Mouse (Mus musculus) ES-Bruce4 (cell line): ENCODE results near the gene Pgm1. TPM values are rescaled to one million over a fixed set of nuclear protein-coding genes. Genes with fewer than 3 reads are reported as not detected.
A peak's percentile ranks its signal among the peaks of the same experiment; 100 is the strongest.

Experiments
- H3K27ac ChIP-seq: 2 replicates; pipeline ENCODE4 v1.5.1; 2012; ENCODE audit warnings: low read length, inconsistent platforms; ENCODE audit not compliant: insufficient read depth
- H3K27me3 ChIP-seq: 2 replicates; pipeline ENCODE4 v1.6.1; 2012; ENCODE audit warnings: mild to moderate bottlenecking, low read length, inconsistent platforms; ENCODE audit not compliant: control insufficient read depth, poor library complexity, insufficient read depth, severe bottlenecking
- H3K36me3 ChIP-seq: 2 replicates; pipeline ENCODE4 v1.6.1; 2012; ENCODE audit warnings: inconsistent platforms, mild to moderate bottlenecking, low read length, moderate library complexity; ENCODE audit not compliant: control insufficient read depth, poor library complexity, insufficient read depth, severe bottlenecking
- H3K4me1 ChIP-seq: one replicate; pipeline ENCODE4 v1.8.1; 2011; ENCODE audit warnings: low read length; ENCODE audit not compliant: control insufficient read depth, insufficient read depth
- H3K4me3 ChIP-seq: 2 replicates; pipeline ENCODE4 v1.5.1; 2011; ENCODE audit warnings: low read depth, mild to moderate bottlenecking, low read length
- H3K9ac ChIP-seq: 2 replicates; pipeline ENCODE4 v1.6.1; 2012; ENCODE audit warnings: low read depth, mild to moderate bottlenecking, inconsistent platforms; ENCODE audit not compliant: poor library complexity, severe bottlenecking
- H3K9me3 ChIP-seq: replicated peaks from 2 replicates; pipeline ENCODE4 v1.6.1; 2012; ENCODE audit warnings: mild to moderate bottlenecking, low read length, inconsistent platforms; ENCODE audit not compliant: control insufficient read depth, poor library complexity, insufficient read depth, severe bottlenecking
- CTCF ChIP-seq: IDR thresholded peaks from one replicate; pipeline ENCODE4 v1.8.1; 2011; ENCODE audit warnings: low read depth, low read length
- EP300 ChIP-seq: IDR thresholded peaks from 2 replicates; pipeline ENCODE4 v1.6.1; 2011; ENCODE audit warnings: low read depth, low read length; ENCODE audit not compliant: insufficient read depth
- POLR2A ChIP-seq: IDR thresholded peaks from one replicate; pipeline ENCODE4 v1.8.1; 2011; ENCODE audit warnings: low read length; ENCODE audit not compliant: insufficient read depth
- polyA plus RNA-seq: library from polyadenylated mRNA; stranded (reverse); fragments of >200 nt; gene quantifications from 2 replicates; pipeline ENCODE4 v1.2.4, GENCODE M21; 2011; ENCODE audit warnings: low read depth; ENCODE audit not compliant: missing spikeins, insufficient read depth, insufficient read length

The Pgm1 gene
- polyA plus RNA-seq, 1 experiment, result 39.0 TPM

DNA sequence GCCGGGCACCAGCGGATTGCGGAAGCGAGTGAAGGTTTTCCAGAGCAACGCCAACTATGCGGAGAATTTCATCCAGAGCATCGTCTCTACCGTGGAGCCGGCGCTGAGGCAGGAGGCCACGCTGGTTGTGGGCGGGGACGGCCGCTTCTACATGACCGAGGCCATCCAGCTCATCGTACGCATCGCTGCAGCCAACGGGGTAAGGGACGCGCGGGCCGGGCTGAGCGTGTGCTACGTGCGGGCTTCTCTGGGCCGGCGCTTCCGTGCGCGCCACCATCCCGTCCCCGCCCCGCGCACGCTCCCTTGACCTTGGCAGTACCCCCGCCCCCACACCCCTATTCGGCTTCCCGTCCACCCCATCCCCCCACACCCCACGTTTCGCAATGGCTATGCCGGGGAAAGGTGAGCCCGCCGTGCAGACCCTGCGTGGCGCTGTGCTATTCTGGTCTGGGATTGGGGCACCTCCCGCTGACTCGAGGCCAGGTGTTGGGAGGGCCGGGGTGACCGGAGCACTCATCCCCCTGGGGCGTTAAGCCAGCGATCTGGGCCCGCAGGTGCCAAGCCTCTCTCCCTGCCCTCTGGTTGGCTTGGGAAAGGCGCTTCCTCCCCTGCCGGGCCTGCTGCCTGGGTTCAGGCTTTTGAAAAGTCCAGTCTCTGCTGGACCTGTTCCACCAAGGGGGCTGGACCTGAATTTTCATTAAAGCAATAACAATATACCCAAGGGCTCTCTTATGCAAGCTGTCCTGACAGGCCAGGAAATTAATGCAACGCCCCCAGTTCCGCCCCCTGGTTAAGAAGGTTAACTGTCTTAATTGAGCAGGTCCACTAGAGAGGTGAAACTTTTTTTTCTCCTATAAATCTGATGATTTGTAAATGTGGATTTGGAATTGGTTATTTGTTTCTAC, 651 bp downstream of the Pgm1 start, which contains the start of gene Itgb3bp:
Gene Itgb3bp, minus strand, starts transcription at position 201 of the 905 bp plus-strand sequence.
- peak within 1 kb of the TSS; percentile 34 for H3K9ac ChIP-seq
- H3K4me1 ChIP-seq, result peaks cover 2% of the 10 kb centered on the region
- H3K9me3 ChIP-seq, result no peaks in the 10 kb centered on the region
- no peak within 1 kb of the TSS for H3K27ac ChIP-seq
- H3K4me3 ChIP-seq, result peak within 1 kb of the TSS; percentile 96
- TF ChIP-seq EP300 (no peak), POLR2A (no peak), CTCF (no peak)
- H3K36me3 ChIP-seq, result no peaks in the 10 kb centered on the region
- no peaks in the 10 kb centered on the region for H3K27me3 ChIP-seq

DNA sequence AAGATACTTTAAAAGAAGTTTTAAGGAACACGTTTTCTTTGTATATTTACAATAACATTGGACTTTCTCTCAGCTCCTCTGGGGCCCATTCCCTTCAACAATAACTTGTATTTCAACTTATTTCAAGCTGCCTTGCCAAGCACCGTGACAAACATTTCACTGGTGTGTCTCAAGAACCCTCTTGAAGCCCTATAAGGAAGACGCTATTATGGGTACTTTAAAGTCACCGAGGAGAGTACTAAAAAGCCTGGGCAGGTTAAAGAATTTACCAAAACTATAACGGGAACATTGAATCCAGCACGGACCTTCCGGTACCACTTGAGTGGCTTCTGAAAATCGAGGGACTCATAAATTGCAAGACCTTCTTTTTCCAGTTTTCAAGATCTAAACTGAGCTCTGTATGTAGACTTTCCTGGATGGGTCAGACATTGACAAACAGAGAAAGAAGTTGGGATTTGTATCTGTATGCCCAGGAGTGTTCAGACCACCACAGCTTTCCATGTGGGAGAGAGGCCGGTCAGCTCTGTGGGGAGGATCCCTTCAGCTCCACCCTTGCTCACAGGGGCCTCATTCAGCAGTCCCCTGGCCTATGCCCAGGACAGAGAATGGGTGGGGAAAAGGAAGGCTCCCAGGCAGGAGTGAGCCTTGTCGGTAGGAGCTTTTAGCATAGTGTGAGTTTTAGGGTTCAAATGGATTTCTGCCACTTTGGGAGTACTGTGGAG, 1.5 kb downstream of the Pgm1 start:
- Histone ChIP-seq H3K27ac (no peak overlapping the region), H3K4me1 (peaks cover 2% of the 10 kb centered on the region), H3K9me3 (no peaks in the 10 kb centered on the region), H3K27me3 (no peaks in the 10 kb centered on the region), H3K4me3 (peak overlapping the region; percentile 25; the same call in 1 of the 2 replicates), H3K36me3 (no peaks in the 10 kb centered on the region), H3K9ac (no peak overlapping the region)
- TF ChIP-seq POLR2A, result no peak
- TF ChIP-seq CTCF, result no peak
- TF ChIP-seq EP300, result no peak

DNA sequence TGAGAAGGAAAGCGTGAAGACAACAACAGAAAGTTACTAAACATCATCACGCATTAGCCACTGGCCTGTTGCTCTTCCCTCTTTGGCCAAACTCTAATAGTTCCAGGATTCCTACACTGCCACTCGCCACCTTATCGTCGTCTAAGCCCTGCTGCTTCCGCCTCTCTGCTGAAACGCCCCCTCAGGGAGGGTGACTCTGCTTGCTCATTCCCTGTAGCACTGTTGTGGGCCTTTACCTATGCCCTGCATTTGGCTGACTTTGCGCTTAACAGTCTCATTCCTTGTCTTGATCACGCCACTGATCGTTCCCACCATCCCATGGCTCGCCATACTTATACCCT, 2.0 kb downstream of the Pgm1 start:
- Histone ChIP-seq H3K27ac (no peak overlapping the region), H3K4me1 (peaks cover 2% of the 10 kb centered on the region), H3K9me3 (no peaks in the 10 kb centered on the region), H3K27me3 (no peaks in the 10 kb centered on the region), H3K9ac (no peak overlapping the region), H3K4me3 (no peak overlapping the region), H3K36me3 (no peaks in the 10 kb centered on the region)
- TF ChIP-seq CTCF, result no peak
- no peak for TF ChIP-seq POLR2A
- TF ChIP-seq EP300, result no peak

DNA sequence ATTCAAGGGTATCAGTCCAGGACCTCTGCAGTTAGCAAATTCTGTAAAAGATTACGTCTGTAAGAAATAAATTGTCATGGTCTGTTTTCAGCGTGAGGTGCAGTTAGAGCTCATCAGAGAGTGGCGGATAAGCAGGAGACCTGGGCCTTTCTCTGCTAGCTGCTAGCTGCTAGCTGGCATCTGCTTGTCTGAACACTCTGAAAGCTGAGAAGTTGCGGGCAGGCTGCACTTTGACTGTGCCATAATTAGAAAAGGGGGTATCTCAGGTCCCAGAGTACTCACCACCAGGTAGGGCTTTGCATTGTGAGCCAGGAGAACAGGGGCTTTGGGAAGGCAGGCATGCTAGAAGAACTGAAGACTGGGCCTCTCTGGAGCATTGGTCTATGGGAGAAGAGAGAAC, 2.6 kb downstream of the Pgm1 start:
- Histone ChIP-seq H3K9me3 (no peaks in the 10 kb centered on the region), H3K27me3 (no peaks in the 10 kb centered on the region), H3K27ac (no peak overlapping the region), H3K4me3 (no peak overlapping the region), H3K36me3 (no peaks in the 10 kb centered on the region), H3K4me1 (peaks cover 2% of the 10 kb centered on the region), H3K9ac (no peak overlapping the region)
- no peak for TF ChIP-seq POLR2A
- TF ChIP-seq CTCF, result no peak
- no peak for TF ChIP-seq EP300

DNA sequence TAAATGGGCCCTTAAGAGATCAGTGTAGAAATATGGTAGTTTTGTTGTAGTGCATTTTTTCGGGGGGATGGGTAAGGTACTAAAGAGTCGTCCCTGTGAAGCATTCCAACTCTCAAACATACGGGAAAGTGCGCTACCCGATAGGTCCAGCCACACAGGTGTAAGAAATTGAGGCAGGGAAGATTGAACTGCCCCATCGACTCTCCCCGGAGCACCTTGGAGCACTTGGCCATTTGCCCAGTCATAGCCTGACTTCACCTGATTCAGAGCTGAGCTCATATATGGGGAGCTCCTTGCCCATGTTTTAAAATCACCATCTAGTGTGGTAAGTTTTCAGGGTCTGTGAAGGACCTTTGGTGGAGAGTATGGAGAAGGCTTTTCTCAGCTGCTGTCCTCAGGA, 5.6 kb downstream of the Pgm1 start:
- H3K27ac ChIP-seq, result no peak overlapping the region
- no peak overlapping the region for H3K4me3 ChIP-seq
- H3K9ac ChIP-seq, result no peak overlapping the region
- H3K9me3 ChIP-seq, result no peaks in the 10 kb centered on the region
- H3K4me1 ChIP-seq, result peaks cover 2% of the 10 kb centered on the region
- no peaks in the 10 kb centered on the region for H3K27me3 ChIP-seq
- H3K36me3 ChIP-seq, result no peaks in the 10 kb centered on the region
- no peak for TF ChIP-seq EP300
- TF ChIP-seq CTCF, result no peak

GRCm38 (mm10) chr4:99936278-99936677, 7.1 kb downstream of the Pgm1 start:
- Histone ChIP-seq H3K9me3 (no peaks in the 10 kb centered on the region), H3K4me1 (peaks cover under 1% of the 10 kb centered on the region), H3K27ac (no peak overlapping the region), H3K36me3 (no peaks in the 10 kb centered on the region), H3K27me3 (no peaks in the 10 kb centered on the region), H3K9ac (no peak overlapping the region), H3K4me3 (no peak overlapping the region)
- TF ChIP-seq CTCF, result no peak
- no peak for TF ChIP-seq EP300
- TF ChIP-seq POLR2A, result no peak
